Mouse (Mus musculus) ES-Bruce4 (cell line): Measurements from ENCODE around the gene Tpcn1.

Experiments used
- CTCF ChIP-seq: IDR thresholded peaks from one replicate; pipeline ENCODE4 v1.8.1; 2011; ENCODE audit warnings: low read depth, low read length
- POLR2A ChIP-seq: IDR thresholded peaks from one replicate; pipeline ENCODE4 v1.8.1; 2011; ENCODE audit warnings: low read length; ENCODE audit not compliant: insufficient read depth

GRCm38 (mm10) chr5:120604839-120605238, 16.4 kb upstream of the Tpcn1 start:
- TF ChIP-seq CTCF (peak; percentile 73), POLR2A (no peak)
